Mouse (Mus musculus): ENCODE data around the gene Gm5862. TPM values are rescaled to one million over a fixed set of nuclear protein-coding genes. Genes with fewer than 3 reads are reported as not detected.

The Gm5862 gene
- polyA plus RNA-seq, 1 experiment from 2014 or later = not detected

Other genes with a start within 250 kb of the Gm5862 start
- not detected in 2 replicates for gene Gm21663, start 80.5 kb downstream of the Gm5862 start, polyA plus RNA-seq (2015; fragmentation: Nextera tagmentation; extraction: Ambion mirVana)
- 0.10 TPM in 1 of 2 replicates, not detected in the other for gene Gm21671, start 68.5 kb downstream of the Gm5862 start, polyA plus RNA-seq (2015; fragmentation: Nextera tagmentation; extraction: Ambion mirVana)
- gene Gm21680, start 50.3 kb downstream of the Gm5862 start, polyA plus RNA-seq (2015; fragmentation: Nextera tagmentation; extraction: Ambion mirVana) = 0.08 and 0.11 TPM in 2 replicates
- 0.09 and 0.16 TPM in 2 replicates for gene Gm21698, start 34.3 kb downstream of the Gm5862 start, polyA plus RNA-seq (2015; fragmentation: Nextera tagmentation; extraction: Ambion mirVana)
- gene Gm1979, start 18.1 kb downstream of the Gm5862 start, polyA plus RNA-seq (2015; fragmentation: Nextera tagmentation; extraction: Ambion mirVana) = 0.21 TPM in 1 of 2 replicates, not detected in the other
- 0.09 TPM in 1 of 2 replicates, not detected in the other for gene Speer4a, start 16.6 kb upstream of the Gm5862 start, polyA plus RNA-seq (2015; fragmentation: Nextera tagmentation; extraction: Ambion mirVana)
- not detected in 2 replicates for gene Gm7347, start 35.7 kb upstream of the Gm5862 start, polyA plus RNA-seq (2015; fragmentation: Nextera tagmentation; extraction: Ambion mirVana)
- gene Gm10471, start 66.4 kb upstream of the Gm5862 start, polyA plus RNA-seq (2015; fragmentation: Nextera tagmentation; extraction: Ambion mirVana) = not detected in 2 replicates
- 0.05 TPM in 1 of 2 replicates, not detected in the other for gene 5031410I06Rik, start 82.4 kb upstream of the Gm5862 start, polyA plus RNA-seq (2015; fragmentation: Nextera tagmentation; extraction: Ambion mirVana)
- 0.07 TPM in 1 of 2 replicates, not detected in the other for gene Gm10220, start 98.5 kb upstream of the Gm5862 start, polyA plus RNA-seq (2015; fragmentation: Nextera tagmentation; extraction: Ambion mirVana)
- gene Gm7361, start 234.8 kb upstream of the Gm5862 start, polyA plus RNA-seq (2015; fragmentation: Nextera tagmentation; extraction: Ambion mirVana) = not detected in 2 replicates